Mouse (Mus musculus): ENCODE data around the gene Zbtb40. TPM values are rescaled to one million over a fixed set of nuclear protein-coding genes. Genes with fewer than 3 reads are reported as not detected.

Zbtb40 gene
- total RNA-seq, 1 experiment from 2014 or later, result 7.3 TPM

GRCm38 (mm10) chr4:137001020-137001419 lies 47.6 kb downstream of the Zbtb40 start:
- no peak for ATAC-seq (replicated peaks in 1 of 2; ENCODE audit: insufficient read depth in 1 of 2, low FRiP score in 2 of 2, low TSS enrichment in 1 of 2, low read depth in 1 of 2, poor library complexity in 2 of 2, severe bottlenecking in 2 of 2)

- no peak for ATAC-seq (replicated peaks in 1 of 2; ENCODE audit: insufficient read depth in 1 of 2, low FRiP score in 2 of 2, low TSS enrichment in 1 of 2, low read depth in 1 of 2, poor library complexity in 2 of 2, severe bottlenecking in 2 of 2)
Observed at GRCm38 (mm10) chr4:136998371-136998770, 50.2 kb downstream of the Zbtb40 start.

- no peak for ATAC-seq (replicated peaks in 1 of 2; ENCODE audit: insufficient read depth in 1 of 2, low FRiP score in 2 of 2, low TSS enrichment in 1 of 2, low read depth in 1 of 2, poor library complexity in 2 of 2, severe bottlenecking in 2 of 2)
Observed at GRCm38 (mm10) chr4:136997723-136998345, 50.8 kb downstream of the Zbtb40 start.

- no peak for ATAC-seq (replicated peaks in 1 of 2; ENCODE audit: insufficient read depth in 1 of 2, low FRiP score in 2 of 2, low TSS enrichment in 1 of 2, low read depth in 1 of 2, poor library complexity in 2 of 2, severe bottlenecking in 2 of 2)
Observed at GRCm38 (mm10) chr4:136996933-136997332, 51.7 kb downstream of the Zbtb40 start.

GRCm38 (mm10) chr4:136995361-136995760 lies 53.2 kb downstream of the Zbtb40 start:
- no peak for ATAC-seq (replicated peaks in 1 of 2; ENCODE audit: insufficient read depth in 1 of 2, low FRiP score in 2 of 2, low TSS enrichment in 1 of 2, low read depth in 1 of 2, poor library complexity in 2 of 2, severe bottlenecking in 2 of 2)

GRCm38 (mm10) chr4:136981993-136982695 lies 66.5 kb downstream of the Zbtb40 start:
- no peak; a peak in 1 of 4 replicates for ATAC-seq (replicated peaks in 1 of 2; ENCODE audit: insufficient read depth in 1 of 2, low FRiP score in 2 of 2, low TSS enrichment in 1 of 2, low read depth in 1 of 2, poor library complexity in 2 of 2, severe bottlenecking in 2 of 2)

GRCm38 (mm10) chr4:136981347-136981746 lies 67.3 kb downstream of the Zbtb40 start:
- ATAC-seq (replicated peaks in 1 of 2; ENCODE audit: insufficient read depth in 1 of 2, low FRiP score in 2 of 2, low TSS enrichment in 1 of 2, low read depth in 1 of 2, poor library complexity in 2 of 2, severe bottlenecking in 2 of 2), result no peak

GRCm38 (mm10) chr4:136980921-136981320 lies 67.7 kb downstream of the Zbtb40 start:
- no peak for ATAC-seq (replicated peaks in 1 of 2; ENCODE audit: insufficient read depth in 1 of 2, low FRiP score in 2 of 2, low TSS enrichment in 1 of 2, low read depth in 1 of 2, poor library complexity in 2 of 2, severe bottlenecking in 2 of 2)

- ATAC-seq (replicated peaks in 1 of 2; ENCODE audit: insufficient read depth in 1 of 2, low FRiP score in 2 of 2, low TSS enrichment in 1 of 2, low read depth in 1 of 2, poor library complexity in 2 of 2, severe bottlenecking in 2 of 2), result no peak
Observed at GRCm38 (mm10) chr4:136977244-136977643, 71.4 kb downstream of the Zbtb40 start.

GRCm38 (mm10) chr4:136970939-136971338 lies 77.7 kb downstream of the Zbtb40 start:
- no peak for ATAC-seq (replicated peaks in 1 of 2; ENCODE audit: insufficient read depth in 1 of 2, low FRiP score in 2 of 2, low TSS enrichment in 1 of 2, low read depth in 1 of 2, poor library complexity in 2 of 2, severe bottlenecking in 2 of 2)

- no peak for ATAC-seq (replicated peaks in 1 of 2; ENCODE audit: insufficient read depth in 1 of 2, low FRiP score in 2 of 2, low TSS enrichment in 1 of 2, low read depth in 1 of 2, poor library complexity in 2 of 2, severe bottlenecking in 2 of 2)
Observed at GRCm38 (mm10) chr4:136969503-136970276, 78.9 kb downstream of the Zbtb40 start.

GRCm38 (mm10) chr4:136969096-136969495 lies 79.5 kb downstream of the Zbtb40 start:
- no peak for ATAC-seq (replicated peaks in 1 of 2; ENCODE audit: insufficient read depth in 1 of 2, low FRiP score in 2 of 2, low TSS enrichment in 1 of 2, low read depth in 1 of 2, poor library complexity in 2 of 2, severe bottlenecking in 2 of 2)

GRCm38 (mm10) chr4:136967511-136967910 lies 81.1 kb downstream of the Zbtb40 start:
- ATAC-seq (replicated peaks in 1 of 2; ENCODE audit: insufficient read depth in 1 of 2, low FRiP score in 2 of 2, low TSS enrichment in 1 of 2, low read depth in 1 of 2, poor library complexity in 2 of 2, severe bottlenecking in 2 of 2), result no peak

GRCm38 (mm10) chr4:136966493-136967390 lies 81.9 kb downstream of the Zbtb40 start:
- no peak for ATAC-seq (replicated peaks in 1 of 2; ENCODE audit: insufficient read depth in 1 of 2, low FRiP score in 2 of 2, low TSS enrichment in 1 of 2, low read depth in 1 of 2, poor library complexity in 2 of 2, severe bottlenecking in 2 of 2)

GRCm38 (mm10) chr4:136964990-136965421 lies 83.6 kb downstream of the Zbtb40 start:
- no peak for ATAC-seq (replicated peaks in 1 of 2; ENCODE audit: insufficient read depth in 1 of 2, low FRiP score in 2 of 2, low TSS enrichment in 1 of 2, low read depth in 1 of 2, poor library complexity in 2 of 2, severe bottlenecking in 2 of 2)

- ATAC-seq (replicated peaks in 1 of 2; ENCODE audit: insufficient read depth in 1 of 2, low FRiP score in 2 of 2, low TSS enrichment in 1 of 2, low read depth in 1 of 2, poor library complexity in 2 of 2, severe bottlenecking in 2 of 2), result no peak
Observed at GRCm38 (mm10) chr4:136962447-136962846, 86.2 kb downstream of the Zbtb40 start.

- no peak for ATAC-seq (replicated peaks in 1 of 2; ENCODE audit: insufficient read depth in 1 of 2, low FRiP score in 2 of 2, low TSS enrichment in 1 of 2, low read depth in 1 of 2, poor library complexity in 2 of 2, severe bottlenecking in 2 of 2)
Observed at GRCm38 (mm10) chr4:136961642-136962285, 86.8 kb downstream of the Zbtb40 start.

Data from hematopoietic stem cell, adult 5-6 weeks (primary cell).